Mouse (Mus musculus) kidney, postnatal 4 days (tissue): ENCODE data around the gene Smyd3.

Experiments
- DNase-seq, 2 experiments: peaks; one replicate each; pipeline ENCODE4 v3.0.0; 2021; ENCODE audit warnings: mixed read lengths in 2 of 2

Smyd3 gene

DNA sequence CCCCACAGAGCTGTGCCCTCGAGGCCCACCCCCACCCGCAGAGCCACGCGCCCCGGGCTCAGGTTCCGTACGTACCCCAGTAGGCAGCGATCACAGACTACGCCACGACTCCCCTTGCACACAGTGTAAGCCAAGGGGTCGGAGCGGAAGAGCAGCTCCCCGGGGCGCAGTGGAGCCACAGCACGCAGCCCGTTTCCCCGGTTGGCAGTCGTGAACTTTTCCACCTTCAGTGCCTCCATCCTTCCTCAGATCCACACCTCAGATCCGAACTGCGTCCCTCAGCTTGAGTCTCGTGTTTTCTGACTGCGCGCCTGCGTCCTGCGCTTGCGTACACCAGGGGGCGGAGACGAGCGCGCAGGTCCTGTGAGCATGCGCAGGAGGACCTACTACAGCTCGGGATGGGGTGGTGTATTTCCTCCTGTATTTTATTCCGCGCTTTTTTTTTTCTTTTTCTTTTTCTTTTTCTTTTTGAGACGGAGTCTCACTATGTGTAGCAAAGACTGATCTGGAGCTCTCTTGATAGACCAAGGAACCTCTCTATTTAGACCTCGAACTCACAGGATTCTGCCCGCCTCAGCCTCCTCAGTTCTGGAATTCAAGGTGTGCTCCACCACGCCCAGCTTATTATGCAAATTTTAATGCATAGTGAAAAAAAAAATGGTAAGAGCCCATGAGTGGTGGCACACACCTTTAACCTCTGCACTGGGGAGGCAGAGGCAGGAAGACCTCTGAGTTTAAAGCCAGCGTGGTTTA lies at the start of gene Smyd3:
Smyd3 (minus strand) TSS at position 329 of the 753 bp plus-strand sequence.
- peak; percentile 87 to 90 for DNase-seq

DNA sequence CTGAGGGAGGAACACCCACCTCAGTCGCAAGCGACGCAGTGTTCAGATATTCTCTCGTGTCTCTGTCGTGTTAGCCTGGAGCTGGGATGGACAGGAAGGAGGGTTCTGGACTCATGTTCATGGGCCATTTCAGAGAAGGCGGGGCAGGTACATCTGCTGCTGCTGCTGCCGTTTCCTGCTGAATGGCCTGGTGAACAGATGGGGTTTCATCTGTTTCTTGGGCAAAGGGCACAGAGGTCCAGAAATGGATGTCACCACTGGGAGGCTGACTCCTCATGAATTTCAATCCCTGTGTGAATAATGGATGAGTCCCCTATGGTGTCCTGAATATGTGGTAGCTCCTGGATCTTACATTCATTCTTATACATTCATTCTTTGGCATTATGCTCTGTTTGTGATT lies 49.7 kb upstream of the Smyd3 start:
- DNase-seq, result no peak

DNA sequence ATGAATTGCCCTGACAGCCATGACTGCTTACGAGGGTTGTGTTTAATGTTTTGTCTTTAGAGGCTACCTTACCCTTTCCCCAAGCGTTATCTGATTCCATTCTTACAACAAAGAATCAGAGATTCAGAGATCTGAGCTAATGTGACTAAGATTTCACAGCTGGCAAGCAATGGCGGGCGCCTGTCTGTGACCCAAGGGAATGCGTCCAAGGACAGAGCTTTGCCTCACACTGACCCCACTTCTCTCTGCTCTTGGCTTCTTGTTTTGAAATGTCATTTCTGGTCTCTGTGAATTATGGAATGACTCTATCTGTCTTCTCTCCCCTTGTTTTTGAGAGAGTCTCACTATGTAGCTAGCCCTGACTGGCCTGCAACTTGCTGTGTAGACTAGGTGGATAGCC lies 46.1 kb upstream of the Smyd3 start:
- DNase-seq, result peak; percentile 22 to 38

DNA sequence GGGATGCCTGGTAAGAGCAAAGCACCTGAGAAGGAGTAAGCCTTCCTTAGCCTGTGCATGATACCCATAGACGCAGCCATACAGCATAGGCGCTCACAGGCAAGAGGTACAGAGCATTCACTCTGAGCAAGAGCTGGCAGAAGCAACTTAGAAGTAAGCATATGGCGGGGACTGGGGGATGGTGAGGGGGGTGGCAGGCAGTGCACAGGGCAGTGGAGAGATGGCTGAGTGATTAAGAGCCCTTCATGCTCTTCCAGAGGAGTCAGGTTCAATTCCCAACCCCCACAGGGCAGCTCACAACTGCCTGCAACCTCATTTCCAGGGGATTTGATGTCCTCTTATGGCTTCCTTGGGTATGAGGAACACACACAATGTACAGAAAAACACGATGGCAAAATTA lies 45.4 kb upstream of the Smyd3 start:
- no peak for DNase-seq

DNA sequence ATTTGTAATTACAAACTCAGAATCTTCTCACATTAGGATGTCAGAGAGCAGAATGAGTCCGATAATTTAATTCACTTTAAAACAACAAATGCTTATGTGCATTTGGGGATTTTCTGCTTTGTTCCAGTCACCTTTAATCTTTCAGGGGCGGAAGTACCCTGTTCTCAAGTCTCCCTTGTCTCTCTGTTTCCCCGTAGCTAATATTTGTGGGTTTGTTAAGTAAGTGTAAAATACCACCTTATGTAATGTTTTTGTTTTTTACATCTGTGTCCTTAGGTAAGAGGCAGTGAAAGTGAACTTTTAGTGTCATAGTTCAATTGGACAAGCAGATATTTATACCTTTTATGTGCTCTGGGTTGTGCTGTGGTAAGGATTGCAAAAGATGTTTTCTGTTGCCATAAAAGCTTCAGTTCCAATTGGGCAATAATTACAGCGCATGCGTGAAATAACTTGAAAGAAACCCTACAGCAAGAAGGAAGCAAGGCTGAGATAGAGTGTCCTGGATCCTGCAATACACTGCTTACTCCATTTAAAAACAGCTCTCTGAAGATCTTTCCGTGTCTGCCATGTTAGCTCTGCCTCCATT lies 43.1 kb upstream of the Smyd3 start:
- DNase-seq, result no peak

DNA sequence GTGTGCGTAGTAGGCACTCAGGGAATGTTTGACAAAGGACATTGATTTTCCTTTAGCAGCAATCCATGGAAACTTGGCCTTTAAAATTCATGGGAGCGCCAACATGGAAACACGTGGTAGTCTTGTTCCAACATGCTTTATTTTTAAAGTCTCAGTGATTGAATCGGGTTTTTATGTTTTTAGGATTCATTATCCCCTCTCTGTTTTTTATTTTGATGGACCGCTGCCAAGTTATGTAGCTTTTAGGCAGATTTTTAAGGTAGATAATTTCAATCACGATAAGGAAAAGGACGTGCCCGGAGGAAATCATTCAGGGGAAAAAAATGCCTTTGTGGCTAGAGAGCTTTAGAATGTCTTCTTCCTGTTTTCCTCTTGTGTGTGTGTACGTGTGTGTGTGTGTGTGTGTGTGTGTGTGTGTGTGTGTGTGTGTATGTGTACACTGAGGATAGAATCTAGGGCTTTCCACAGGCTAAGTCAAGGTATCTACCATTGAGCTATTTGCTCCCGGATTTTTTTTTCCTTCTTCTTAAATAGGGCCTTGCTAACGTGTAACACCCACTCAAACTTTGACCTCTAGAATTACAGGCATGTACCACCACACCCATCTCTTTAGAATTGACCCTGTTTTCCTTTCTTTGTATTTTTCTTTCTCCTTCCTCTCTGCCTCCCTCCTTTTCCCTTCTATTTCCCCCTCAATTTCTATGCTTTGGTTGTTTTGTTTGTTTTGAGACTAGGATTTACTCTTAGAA lies 41.8 kb upstream of the Smyd3 start:
- no peak for DNase-seq

DNA sequence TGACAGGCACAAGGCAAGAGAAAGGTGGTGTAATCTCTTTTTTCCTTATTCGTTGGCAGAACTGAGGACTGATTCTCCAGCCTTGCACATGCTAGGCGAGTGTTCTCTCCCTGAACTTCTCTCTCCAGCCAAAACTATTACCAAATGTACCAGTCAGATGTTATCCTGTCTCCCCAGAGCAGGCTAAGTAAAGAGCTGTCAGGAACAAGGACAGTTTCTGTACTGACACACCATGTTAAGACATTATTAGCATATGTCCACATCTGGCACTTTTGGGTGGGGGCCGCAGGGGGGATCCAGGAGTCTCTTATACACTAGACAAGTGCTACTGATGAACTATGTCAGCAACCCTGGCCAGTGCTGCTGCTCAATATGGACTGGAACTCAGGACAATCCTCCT lies 39.1 kb upstream of the Smyd3 start:
- no peak for DNase-seq

DNA sequence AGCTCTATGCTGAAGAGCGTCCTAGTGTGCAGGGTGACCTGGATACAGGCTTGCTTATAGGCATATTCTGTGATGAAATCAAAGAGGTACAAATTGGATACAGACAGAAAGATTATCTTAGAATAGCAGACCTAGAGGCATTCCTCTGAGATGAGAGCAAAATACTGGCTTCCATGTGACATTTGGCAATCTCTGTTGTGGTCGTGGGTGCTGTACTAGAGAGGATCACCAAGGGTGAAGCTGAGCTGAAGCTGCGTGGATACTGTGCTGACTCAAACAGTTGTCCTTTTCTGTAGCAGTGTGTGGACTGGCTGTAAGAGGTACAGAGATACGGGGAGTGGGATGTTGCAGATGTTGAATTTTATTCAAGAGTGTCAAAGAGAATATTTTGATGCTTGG lies 36.1 kb upstream of the Smyd3 start:
- DNase-seq, result no peak

DNA sequence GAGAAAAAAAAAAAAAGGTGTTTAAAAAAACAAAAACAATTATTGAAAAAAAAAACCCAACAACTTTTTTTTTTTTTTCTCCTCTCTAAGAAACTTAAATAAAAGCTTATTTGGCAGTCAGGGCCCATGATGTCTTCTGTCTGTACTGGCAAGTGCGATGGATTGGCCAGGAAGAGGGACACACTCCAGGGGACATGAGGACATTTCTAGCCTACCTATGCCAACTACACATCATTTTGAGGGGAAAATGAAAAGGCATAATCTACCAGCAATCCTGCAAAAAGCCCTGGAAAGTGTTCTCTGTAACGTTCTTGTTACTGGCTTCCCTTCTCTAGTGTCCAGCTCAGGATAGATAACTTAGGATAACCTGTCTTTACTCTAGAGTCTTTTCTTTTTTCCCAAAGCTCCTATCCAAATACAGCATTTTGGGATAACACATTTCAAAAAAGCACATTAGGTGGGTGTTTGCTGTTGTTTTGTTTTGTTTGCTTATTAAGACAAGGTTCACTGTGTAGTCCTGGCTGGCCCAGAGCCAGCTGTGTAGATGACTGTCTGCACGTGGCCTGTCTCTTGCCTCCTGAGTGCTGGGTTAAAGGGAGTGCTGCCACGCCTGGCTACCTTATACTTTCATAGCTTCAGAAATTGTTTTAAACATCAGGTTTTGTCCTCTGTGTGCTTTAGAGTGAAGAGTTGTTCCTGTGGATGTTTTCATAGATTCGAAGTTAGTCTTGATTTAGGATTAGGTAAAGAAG lies 35.5 kb upstream of the Smyd3 start:
- DNase-seq, result peak; percentile 30 to 45

DNA sequence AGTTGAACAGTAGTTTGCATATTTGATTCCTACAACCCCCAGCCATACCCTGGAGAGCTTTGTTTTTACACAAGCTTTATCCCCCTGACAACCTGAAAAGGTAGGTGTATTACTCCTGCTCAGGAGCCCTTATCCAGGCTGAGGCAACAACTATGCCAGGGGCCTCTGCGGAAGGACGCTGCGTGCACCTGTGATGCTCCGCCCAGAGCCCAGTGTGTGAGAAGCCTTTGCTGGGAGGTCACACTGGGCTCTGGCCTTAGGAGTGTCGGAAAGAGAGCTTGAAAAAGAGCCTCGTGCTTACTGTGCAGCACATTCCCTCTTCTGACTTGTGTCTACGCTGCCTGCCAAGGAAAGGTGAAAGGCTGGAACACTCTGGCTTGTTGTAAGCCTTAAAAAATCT lies 34.9 kb upstream of the Smyd3 start:
- DNase-seq, result no peak

DNA sequence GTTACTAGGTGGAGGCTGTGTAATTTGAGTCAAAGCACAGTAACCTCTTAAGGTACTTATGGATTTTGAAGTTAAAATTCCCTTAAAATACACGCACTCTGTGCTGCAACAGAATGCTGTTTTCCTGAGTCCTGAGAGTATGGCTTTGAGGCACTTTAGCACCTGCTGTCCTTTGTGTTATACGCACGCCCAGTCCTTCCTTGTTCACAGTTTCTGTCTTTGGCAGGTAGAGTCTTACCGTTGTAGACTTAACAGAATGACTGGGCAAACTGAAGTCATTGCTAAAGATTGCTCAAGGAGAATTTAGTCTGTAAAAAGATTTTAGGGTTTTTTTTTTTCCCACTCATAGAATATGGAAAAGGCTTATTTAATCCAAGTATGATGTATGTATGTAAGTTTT lies 34.1 kb upstream of the Smyd3 start:
- DNase-seq, result no peak

DNA sequence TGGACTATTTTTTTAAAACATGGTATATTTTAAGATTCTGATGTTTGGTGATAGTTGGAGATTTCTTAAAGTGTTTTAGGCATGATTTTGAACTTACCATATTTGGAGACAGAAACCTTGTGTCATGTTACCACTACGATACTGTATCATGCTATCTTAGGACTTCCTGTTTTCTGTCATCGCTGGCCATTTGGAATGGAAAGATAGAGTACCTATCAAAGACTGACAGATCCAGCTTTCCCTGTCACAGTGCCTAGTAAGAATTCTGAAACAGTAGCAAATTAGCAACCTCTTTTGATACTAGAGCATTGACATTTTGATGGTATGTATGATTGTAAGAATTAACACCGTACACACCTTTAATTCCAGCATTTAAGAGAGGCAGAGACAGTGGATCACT lies 33.5 kb upstream of the Smyd3 start:
- DNase-seq, result no peak

DNA sequence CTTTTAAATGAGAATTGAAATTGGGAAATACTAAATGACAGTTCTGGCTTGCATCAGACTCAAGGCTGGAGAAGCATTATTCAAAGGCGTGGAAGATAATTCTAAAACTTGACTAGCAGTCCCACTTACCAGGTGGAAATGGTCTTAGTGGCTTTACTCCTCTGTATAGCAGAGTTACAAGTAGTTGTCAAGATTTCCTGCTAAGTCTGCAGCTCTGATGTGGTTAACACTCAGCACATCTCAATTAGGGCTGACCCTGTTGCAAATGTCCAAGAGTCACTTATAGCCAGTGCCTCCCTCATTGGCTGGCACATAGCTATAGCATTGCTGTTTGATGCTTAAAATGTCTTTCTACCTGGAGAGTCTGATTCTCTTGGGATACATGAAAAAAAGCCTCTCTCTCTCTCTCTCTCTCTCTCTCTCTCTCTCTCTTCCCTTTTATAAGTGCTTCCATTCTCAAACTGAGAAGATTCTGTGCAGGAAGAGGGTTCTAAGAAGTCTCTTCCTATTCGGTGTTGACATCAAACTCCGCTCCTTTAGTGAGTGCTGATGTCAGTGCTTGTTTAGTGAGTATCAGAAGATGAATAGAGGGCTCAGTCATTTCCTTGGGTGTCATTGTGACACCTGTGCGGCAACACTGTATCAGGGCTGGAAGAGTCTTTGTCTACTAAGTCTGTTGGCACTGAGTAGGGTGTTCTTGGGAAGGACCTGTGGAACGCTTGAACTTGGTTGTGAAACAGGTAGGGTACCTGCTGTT lies 31.3 kb upstream of the Smyd3 start:
- no peak for DNase-seq

DNA sequence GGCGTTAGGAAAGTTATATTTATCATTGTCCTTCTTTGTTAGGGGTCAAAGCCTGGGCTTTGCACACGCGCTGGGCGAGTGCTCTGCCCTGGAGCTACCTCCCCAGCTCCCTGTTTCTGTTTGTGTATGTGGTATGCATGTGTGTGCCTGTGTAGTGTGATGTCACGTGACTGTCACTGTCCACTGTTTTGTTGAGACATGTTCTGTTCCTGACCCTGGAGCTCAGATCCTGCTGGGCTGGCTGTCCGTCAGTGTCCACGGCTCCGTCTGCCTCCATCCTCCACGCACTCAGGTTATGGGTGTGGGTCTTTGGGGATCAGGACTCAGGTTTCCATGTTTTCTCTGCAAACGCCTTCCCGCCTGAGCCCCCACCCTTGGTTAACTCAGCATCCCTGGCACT lies 30.4 kb upstream of the Smyd3 start:
- no peak for DNase-seq

DNA sequence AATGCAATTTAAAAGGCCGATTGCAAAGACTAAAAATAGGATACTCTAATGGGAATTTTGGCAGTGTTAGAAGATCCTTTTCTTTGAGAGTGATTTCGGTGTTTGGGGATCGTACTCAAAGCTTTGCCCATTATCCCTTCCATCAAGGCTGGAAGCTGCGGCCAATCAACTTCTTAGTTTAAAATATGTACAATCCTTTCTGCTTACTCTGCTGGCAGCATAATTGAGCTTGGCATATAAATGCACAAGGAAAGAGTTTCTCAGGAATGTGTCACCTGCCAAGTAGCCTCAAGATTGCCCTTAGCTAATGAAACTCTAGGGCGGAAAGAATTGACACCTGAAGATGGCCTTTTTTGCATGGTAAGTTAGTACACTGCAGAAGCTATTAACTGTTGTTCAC lies 29.3 kb upstream of the Smyd3 start:
- no peak for DNase-seq

DNA sequence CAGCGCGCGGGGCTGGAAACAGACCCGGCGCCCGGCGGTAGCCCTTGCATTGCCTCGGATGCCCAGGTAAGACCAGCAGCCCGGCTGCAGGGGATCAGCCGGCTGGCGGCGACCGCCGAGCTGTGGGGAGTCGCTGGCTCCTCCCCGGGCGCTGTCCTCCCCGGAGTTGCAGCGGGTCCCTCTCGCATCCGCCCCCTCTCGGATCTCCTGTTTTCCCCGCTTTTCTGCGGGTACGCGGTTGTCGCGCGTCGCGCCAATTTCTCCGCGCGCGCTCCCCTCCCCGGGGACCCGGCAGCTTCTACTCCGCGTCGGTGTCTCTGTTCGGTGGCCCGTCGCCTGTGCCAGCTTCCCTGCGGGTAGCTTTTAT lies 28.7 kb upstream of the Smyd3 start:
- DNase-seq, result no peak

DNA sequence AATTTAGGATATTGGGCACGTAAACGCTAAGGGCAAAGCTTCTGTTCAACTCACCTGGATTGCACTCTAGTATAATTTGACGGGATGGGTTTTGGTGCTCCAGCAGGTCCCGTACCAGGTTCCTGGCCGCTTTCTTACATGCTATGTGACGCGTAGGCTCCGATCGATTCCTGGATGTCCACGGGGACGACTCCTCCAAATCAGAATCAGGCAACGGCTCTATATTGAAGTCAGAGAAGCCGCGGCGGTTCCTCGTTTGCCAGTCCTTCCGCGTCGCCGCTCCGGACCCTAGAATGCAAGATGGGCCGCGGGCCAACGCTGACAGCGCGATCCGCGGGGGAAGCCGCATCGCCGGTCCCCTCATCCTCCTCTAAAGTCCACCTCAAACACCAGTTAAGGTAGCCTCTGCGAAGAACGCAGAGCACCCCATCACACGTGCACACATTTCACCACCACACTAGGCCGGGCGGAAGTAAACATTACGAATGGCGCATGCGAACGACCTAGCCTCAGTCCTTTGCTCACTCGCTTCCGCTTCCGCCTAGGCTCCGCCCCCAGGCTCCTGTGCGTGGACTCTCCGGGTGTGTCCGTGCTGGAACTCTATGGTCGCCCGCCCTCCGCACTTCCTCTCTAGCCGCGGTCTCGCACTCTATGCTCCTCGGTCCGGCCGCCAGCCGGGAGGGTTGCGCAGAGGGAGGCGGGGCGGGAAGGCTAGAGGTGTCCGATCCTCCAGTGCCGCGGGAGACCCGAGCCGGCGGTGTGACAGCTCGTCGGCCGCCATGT lies 28.1 kb upstream of the Smyd3 start, which contains the start of the genes Tfb2m and Cnst:
Tfb2m (minus strand) TSS at position 500 of the 783 bp plus-strand sequence.
Cnst (plus strand) TSS at position 603 of the 783 bp plus-strand sequence.
- peak; percentile 98 to 99 for DNase-seq

DNA sequence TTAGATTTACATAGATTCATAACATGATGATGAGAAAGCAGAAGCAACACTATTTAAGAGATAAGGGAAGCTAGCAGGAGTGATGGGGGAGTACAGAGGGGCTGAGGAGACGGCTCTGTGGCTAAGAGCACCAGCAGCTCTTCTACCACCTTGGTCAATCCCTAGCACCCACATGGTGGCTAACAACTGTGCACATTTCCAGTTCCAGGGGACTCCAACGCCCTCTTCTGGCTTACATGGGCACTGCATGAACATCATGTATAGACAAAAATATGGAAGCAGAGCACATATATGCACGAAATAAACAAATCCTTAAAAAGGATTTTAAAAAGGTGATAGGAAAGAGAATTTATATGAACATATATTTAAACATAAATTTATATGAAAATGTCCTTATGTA lies 23.7 kb upstream of the Smyd3 start:
- no peak for DNase-seq

DNA sequence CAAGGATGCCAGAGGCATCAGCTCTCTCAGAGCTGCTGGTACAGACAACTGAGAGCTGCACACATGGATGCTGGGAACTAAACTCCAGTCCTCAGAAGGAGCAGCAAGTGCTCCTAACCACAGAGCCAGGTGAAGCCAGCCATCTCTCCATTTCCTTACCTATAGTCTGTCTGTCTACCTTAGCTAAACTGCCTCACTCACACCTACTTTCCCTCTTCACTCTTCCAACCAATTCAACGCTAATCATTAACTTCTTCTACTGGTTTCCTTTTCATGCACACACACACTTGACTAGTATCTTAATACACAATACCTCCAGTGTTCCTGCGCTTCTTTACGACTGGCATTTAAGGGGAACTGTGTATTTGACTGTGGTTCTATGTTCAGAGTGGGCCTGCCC lies 22.0 kb upstream of the Smyd3 start:
- no peak for DNase-seq

DNA sequence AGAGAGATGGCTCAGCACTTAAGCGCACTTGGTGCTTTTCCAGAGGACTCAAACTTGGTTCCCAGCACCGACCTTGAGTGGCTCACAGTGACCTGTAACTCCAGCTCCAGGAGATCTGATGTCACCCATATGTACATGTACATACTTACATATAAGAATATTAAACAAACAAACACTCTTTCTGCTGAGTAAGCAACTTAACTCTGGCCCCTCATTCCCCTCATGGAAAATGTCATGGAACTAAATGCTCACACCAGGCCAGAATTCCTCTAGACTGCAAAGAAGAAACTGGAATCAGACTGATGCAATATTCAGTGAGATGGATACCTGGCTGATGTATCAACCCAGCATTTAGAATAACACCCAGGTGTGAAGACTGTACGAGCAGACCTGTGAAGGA lies 21.2 kb upstream of the Smyd3 start:
- no peak for DNase-seq

DNA sequence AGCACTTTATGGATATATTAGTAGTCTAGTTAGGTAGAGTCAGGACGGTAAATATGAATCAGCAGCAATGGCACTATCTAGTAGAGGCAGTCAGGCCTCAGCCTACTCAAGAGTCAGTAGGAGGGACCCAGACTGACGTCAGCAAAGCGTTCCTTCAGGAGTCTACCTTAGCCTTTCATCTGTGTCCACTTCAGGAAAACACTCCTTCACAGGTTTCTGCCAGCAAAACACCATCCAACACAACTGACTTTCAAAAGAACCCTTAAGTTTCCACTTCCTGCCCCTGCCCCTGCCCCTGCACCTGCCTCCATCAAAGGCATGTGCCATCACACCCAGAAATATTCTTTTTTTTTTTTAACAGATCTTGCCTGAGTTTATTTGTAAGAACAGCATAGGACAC lies 2.1 kb upstream of the Smyd3 start:
- DNase-seq, result no peak
